Mouse (Mus musculus): ENCODE results near the gene Col7a1. TPM values are rescaled to one million over a fixed set of nuclear protein-coding genes. Genes with fewer than 3 reads are reported as not detected.

The Col7a1 gene
- polyA plus RNA-seq, 1 experiment from 2014 or later, result 1.4 TPM

DNA sequence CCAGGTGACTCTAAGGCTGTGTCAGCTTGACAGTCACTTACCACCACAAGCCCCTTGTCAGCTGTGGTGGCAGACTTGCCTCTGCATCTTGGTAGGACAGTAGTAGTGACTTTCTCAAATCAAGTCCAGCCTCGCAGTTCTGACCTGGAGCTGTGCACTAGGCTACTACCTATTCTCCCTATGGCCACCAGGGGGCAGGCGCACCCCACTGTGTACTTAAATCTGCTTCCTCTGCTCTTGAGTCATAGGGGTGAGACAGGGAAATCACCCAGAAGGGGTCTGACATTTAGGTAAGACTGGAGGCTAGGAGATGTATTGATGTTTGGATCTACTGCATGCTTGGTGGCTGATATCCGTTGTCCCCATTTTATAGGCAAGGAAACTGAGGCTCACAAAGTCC, 47.3 kb downstream of the Col7a1 start:
- WGBS, result 4% methylated on average over 3 of the region's 3 CpGs

DNA sequence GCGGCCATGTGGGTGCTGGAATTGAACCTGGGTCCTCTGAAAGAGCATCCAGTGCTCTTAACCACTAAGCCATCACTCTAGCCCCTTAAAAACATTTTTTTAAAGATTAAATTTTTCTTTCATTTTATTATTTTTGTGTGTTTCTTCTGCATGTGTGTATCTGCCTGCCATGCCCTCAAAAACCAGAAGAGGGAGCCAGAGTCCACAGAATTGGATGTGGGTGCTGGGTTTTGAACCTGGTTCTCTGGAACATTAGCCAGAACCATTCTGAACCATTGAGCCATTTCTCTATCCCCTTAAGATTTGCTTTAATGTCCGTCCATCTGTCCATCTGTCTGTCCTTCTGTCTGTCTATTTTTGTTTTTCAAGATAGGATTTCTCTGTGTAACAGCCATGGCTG, 49.8 kb downstream of the Col7a1 start:
- H3K36me3 ChIP-seq, result no peaks in the 10 kb centered on the region
- H3K27ac ChIP-seq, result no peak overlapping the region
- H3K9me3 ChIP-seq (replicated peaks), result no peaks in the 10 kb centered on the region
- no peaks in the 10 kb centered on the region for H3K27me3 ChIP-seq
- no peak overlapping the region for H3K9ac ChIP-seq
- H3K4me3 ChIP-seq, result no peak overlapping the region
- no peak overlapping the region for H3K4me2 ChIP-seq
- ATAC-seq (replicated peaks; ENCODE audit: insufficient number of reproducible peaks, insufficient read depth, low FRiP score, low read depth), result no peak
- 47% methylated on average over 2 of the region's 2 CpGs for WGBS
- no peaks in the 10 kb centered on the region for H3K4me1 ChIP-seq (replicated peaks)

More for the DNA sequence above, 47.3 kb downstream of the Col7a1 start:
- H3K9ac ChIP-seq, result no peak overlapping the region
- no peaks in the 10 kb centered on the region for H3K27me3 ChIP-seq
- no peaks in the 10 kb centered on the region for H3K36me3 ChIP-seq
- H3K9me3 ChIP-seq (replicated peaks), result no peaks in the 10 kb centered on the region
- H3K4me3 ChIP-seq, result no peak overlapping the region
- H3K4me2 ChIP-seq, result no peak overlapping the region
- no peaks in the 10 kb centered on the region for H3K4me1 ChIP-seq (replicated peaks)
- ATAC-seq (replicated peaks; ENCODE audit: insufficient number of reproducible peaks, insufficient read depth, low FRiP score, low read depth), result no peak
- H3K27ac ChIP-seq, result no peak overlapping the region

DNA sequence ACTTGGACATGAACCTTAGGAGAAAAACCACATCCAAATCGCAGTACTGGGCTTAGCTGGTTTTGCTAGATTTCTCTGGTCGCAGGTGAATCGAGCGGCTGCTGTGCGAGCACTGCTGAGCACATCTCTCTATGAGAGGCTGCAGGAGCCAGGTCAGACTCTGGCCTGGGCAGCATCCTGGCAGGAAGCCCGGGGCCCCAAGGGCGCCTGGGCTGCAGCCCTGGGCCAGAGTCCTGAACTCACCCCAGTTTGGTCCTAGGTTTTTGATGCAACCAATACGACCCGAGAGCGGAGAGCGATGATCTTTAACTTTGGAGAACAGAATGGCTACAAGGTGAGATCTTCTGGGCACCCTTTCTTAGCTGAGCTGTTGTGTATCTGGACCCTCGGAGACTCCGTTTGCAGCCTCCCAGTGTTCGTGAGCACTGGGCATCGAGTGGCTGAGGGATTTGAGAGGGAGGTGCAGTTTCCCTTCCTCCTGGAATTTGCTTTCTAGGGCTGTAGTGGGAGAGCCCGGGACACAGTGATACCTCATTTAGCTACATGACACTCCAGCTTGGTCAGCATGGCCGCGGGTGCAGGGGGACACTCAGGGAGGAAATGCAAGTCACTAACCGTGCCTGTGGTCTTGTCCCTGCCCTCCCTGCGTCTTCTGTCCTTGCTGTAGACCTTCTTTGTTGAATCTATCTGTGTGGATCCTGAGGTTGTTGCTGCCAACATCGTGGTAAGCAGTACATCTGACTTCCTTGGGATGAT, 53.8 kb downstream of the Col7a1 start:
- no peak overlapping the region for H3K4me2 ChIP-seq
- no peak for ATAC-seq (replicated peaks; ENCODE audit: insufficient number of reproducible peaks, insufficient read depth, low FRiP score, low read depth)
- WGBS, result 64% methylated on average over 21 of the region's 21 CpGs
- no peaks in the 10 kb centered on the region for H3K36me3 ChIP-seq
- H3K4me1 ChIP-seq (replicated peaks), result peaks cover 11% of the 10 kb centered on the region
- H3K9me3 ChIP-seq (replicated peaks), result no peaks in the 10 kb centered on the region
- H3K27ac ChIP-seq, result no peak overlapping the region
- H3K27me3 ChIP-seq, result no peaks in the 10 kb centered on the region
- H3K9ac ChIP-seq, result no peak overlapping the region
- H3K4me3 ChIP-seq, result no peak overlapping the region

DNA sequence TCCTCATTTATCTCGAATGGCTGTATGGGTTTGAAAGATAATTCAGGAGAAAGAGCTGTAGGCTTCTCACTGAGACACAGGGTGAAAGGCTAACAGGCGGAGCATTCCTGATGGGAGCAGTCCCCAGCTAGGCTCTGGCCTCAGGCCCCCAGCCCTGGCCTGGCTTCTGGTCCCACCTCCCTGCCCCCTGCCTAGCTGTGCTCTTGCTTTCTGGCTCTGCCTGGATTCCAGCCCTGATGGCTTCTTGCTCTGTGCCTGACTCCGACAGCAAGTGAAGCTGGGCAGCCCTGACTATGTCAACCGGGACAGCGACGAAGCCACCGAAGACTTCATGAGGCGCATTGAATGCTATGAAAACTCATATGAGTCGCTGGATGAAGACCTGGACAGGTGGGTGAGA, 54.7 kb downstream of the Col7a1 start:
- Histone ChIP-seq H3K9ac (no peak overlapping the region), H3K36me3 (no peaks in the 10 kb centered on the region), H3K27me3 (no peaks in the 10 kb centered on the region), H3K4me3 (no peak overlapping the region), H3K4me1 (replicated peaks) (peaks cover 11% of the 10 kb centered on the region), H3K9me3 (replicated peaks) (no peaks in the 10 kb centered on the region), H3K4me2 (no peak overlapping the region), H3K27ac (no peak overlapping the region)
- 69% methylated on average over 9 of the region's 9 CpGs for WGBS
- ATAC-seq (replicated peaks; ENCODE audit: insufficient number of reproducible peaks, insufficient read depth, low FRiP score, low read depth), result no peak

DNA sequence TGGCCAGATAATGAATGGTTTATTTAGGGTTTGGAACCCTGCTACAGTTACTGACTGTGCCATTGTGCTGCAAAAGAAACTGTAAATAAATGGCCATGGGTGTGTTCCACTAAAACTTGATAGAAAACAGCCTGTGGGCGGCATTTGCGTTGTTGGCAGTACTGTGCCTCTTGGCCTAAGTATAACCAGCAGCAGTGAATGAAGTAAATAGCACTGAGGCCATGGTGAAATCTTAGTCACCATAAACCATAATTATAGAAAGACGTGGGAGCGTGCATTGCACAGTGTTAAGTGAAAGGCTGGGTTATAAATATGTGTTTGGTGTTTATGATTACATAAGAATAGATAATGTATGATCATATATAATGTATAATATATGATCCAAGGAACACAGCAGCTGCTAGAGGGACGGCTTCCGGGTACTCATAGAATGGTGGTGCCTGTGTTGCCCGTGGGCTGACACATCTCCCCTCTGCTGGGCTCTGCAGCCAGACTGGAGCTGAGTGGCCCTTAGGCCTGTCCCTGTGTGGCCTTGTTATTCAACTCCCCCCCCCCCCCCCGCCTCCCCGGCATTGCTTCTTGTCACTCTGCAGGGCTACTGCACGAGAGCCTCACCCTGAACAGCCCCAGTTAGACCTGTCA, 55.7 kb downstream of the Col7a1 start:
- no peak for ATAC-seq (replicated peaks; ENCODE audit: insufficient number of reproducible peaks, insufficient read depth, low FRiP score, low read depth)
- H3K27me3 ChIP-seq, result no peaks in the 10 kb centered on the region
- H3K4me1 ChIP-seq (replicated peaks), result peaks cover 11% of the 10 kb centered on the region
- no peak overlapping the region for H3K4me2 ChIP-seq
- no peak overlapping the region for H3K9ac ChIP-seq
- H3K9me3 ChIP-seq (replicated peaks), result no peaks in the 10 kb centered on the region
- H3K4me3 ChIP-seq, result no peak overlapping the region
- no peaks in the 10 kb centered on the region for H3K36me3 ChIP-seq
- WGBS, result 64% methylated on average over 9 of the region's 10 CpGs
- H3K27ac ChIP-seq, result no peak overlapping the region

DNA sequence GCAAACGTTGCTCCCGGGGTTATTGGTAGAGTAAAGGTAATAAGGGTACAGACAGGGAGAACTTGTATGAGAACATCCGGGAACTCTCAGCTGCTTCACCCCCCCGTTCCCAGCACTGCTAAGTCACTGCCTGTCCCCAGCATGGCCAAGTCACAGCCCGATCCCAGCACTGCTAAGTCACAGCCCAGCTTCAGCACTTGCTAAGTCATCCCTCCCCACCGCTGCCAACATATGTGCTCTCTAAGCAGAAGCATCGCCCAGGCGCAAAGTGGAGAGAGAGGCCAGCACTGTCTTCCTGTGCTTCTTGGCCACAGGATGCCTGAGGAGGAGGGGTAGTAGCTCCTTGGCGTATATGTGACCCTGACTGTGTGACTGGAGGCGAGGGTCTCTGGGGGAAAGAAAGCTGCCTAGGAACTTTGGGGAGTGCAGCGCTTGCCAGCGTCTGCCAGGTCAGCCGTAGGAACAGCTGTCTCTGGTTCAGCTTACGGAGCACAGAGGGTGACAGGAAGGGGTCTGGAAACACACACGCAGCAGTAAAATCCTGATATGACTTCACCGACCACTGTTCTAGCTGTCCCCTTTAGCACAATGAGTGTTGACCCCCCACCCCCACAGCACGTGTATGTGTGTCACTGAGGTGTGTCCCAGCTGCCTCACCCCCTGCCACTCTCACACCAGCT, 56.4 kb downstream of the Col7a1 start:
- Histone ChIP-seq H3K4me2 (peak overlapping the region; percentile 36), H3K27ac (no peak overlapping the region), H3K36me3 (no peaks in the 10 kb centered on the region), H3K27me3 (no peaks in the 10 kb centered on the region), H3K4me3 (no peak overlapping the region), H3K9ac (peak overlapping the region; percentile 19; the same call in 1 of the 2 replicates), H3K4me1 (replicated peaks) (peaks cover 11% of the 10 kb centered on the region), H3K9me3 (replicated peaks) (no peaks in the 10 kb centered on the region)
- ATAC-seq (replicated peaks; ENCODE audit: insufficient number of reproducible peaks, insufficient read depth, low FRiP score, low read depth), result peak; percentile 37; the same call in 1 of the 2 replicates
- WGBS, result 27% methylated on average over 17 of the region's 17 CpGs

DNA sequence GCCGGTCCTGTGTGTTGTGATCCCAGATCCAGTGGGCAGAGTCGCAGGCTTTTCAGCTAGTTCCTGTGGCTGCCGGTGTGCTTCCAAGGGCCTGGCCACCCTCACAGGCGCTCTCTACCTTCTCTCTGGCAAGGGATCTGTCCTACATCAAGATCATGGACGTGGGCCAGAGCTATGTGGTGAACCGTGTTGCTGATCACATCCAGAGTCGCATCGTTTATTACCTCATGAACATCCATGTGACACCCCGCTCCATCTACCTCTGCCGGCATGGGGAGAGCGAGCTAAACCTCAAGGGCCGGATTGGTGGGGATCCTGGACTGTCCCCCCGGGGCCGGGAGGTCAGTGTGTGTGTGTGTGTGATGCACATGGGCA, 56.9 kb downstream of the Col7a1 start:
- Histone ChIP-seq H3K27ac (no peak overlapping the region), H3K36me3 (no peaks in the 10 kb centered on the region), H3K4me1 (replicated peaks) (peaks cover 11% of the 10 kb centered on the region), H3K27me3 (no peaks in the 10 kb centered on the region), H3K9me3 (replicated peaks) (no peaks in the 10 kb centered on the region), H3K4me3 (no peak overlapping the region), H3K4me2 (peak overlapping the region; percentile 36; the same call in 1 of the 2 replicates), H3K9ac (no peak overlapping the region)
- no peak for ATAC-seq (replicated peaks; ENCODE audit: insufficient number of reproducible peaks, insufficient read depth, low FRiP score, low read depth)
- WGBS, result 58% methylated on average over 14 of the region's 14 CpGs

DNA sequence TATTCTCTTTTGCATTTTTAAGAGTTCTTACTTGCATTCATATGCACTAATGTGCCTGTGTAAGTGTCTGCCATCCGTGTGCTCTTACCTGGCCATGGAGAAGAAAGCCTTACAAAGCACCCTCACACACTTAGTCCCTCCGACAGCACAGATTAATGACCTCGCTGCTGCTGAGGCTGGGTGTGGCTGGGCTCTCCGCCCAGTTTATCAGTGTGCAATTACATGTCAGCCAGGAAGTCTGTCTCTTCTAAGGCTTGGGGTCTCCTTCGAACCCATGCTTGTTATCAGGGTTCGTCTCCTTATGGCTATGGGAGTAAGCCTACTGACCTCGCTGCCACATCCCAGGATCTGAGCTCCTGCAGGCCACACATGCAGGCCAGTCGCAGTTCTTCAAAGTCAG, 62.0 kb downstream of the Col7a1 start:
- no peak for ATAC-seq (replicated peaks; ENCODE audit: insufficient number of reproducible peaks, insufficient read depth, low FRiP score, low read depth)
- Histone ChIP-seq H3K9me3 (replicated peaks) (no peaks in the 10 kb centered on the region), H3K4me1 (replicated peaks) (no peaks in the 10 kb centered on the region), H3K36me3 (no peaks in the 10 kb centered on the region), H3K27ac (no peak overlapping the region), H3K4me2 (no peak overlapping the region), H3K9ac (no peak overlapping the region), H3K27me3 (no peaks in the 10 kb centered on the region), H3K4me3 (no peak overlapping the region)
- WGBS, result 42% methylated on average over 8 of the region's 8 CpGs

DNA sequence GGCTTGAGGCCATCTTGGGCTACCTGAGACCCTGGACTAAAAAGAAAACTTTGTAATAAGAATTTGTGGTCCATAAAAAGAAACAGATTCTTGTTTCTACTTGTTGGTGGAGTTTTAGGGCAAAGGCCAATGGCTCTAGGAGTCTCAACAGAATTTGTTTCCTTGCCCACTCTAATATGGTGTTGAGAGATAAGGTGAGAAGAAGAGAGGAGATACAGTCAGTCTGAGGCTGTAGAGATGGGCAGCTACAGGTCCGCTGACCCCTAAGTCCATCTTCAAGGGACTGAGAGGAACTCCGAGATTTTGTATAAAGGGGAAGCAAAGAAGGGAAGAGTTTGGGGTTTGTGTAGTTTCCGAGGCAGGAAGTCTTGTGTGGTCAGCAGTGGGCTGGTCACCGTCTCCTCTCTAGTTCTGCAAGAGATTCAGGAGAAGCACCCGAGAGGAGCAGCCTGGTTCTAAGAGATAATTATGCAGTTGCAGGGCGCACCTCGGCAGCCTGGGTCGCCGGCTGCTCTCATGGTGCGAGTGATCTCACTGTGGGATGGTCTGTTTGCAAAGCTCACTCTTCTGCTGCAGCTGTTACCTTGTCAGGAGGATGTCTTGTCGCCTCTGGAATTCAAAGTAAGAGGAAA, 63.7 kb downstream of the Col7a1 start:
- H3K4me2 ChIP-seq, result no peak overlapping the region

DNA sequence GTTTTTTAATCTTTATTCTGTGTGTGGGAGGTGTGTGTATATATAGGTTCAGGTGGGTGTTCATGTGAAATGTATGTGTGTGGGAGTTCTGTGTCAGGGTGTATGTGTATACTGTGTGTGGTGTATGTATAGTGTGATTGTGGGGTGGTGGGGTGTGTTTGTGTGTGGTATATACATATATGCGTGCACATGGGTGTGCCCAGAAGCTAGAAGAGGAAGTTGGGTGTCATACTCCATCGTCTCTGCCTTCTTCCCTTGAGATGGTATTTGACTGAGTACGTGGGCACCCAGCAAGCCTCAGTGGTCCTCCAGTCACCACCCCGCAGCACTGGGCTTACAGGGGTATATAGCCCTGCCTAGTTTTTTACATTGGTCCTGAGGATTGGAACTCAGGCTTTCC, 68.0 kb downstream of the Col7a1 start:
- 86% methylated on average over 4 of the region's 4 CpGs for WGBS
- H3K36me3 ChIP-seq, result no peaks in the 10 kb centered on the region
- H3K27me3 ChIP-seq, result no peaks in the 10 kb centered on the region
- no peak overlapping the region for H3K9ac ChIP-seq
- H3K4me2 ChIP-seq, result no peak overlapping the region
- H3K4me1 ChIP-seq (replicated peaks), result no peaks in the 10 kb centered on the region
- no peak overlapping the region for H3K4me3 ChIP-seq
- H3K27ac ChIP-seq, result no peak overlapping the region
- ATAC-seq (replicated peaks; ENCODE audit: insufficient number of reproducible peaks, insufficient read depth, low FRiP score, low read depth), result no peak
- H3K9me3 ChIP-seq (replicated peaks), result no peaks in the 10 kb centered on the region

More for the DNA sequence above, 63.7 kb downstream of the Col7a1 start:
- Histone ChIP-seq H3K27me3 (no peaks in the 10 kb centered on the region), H3K4me3 (no peak overlapping the region), H3K36me3 (no peaks in the 10 kb centered on the region), H3K9me3 (replicated peaks) (no peaks in the 10 kb centered on the region), H3K9ac (no peak overlapping the region), H3K4me1 (replicated peaks) (no peaks in the 10 kb centered on the region), H3K27ac (no peak overlapping the region)
- no peak for ATAC-seq (replicated peaks; ENCODE audit: insufficient number of reproducible peaks, insufficient read depth, low FRiP score, low read depth)
- 40% methylated on average over 11 of the region's 11 CpGs for WGBS
